In genomic region chr2:32530479-32530878, GRCm38 (mm10) we compare ENCODE assay signal across 16 mouse cellular contexts. TPM values are rescaled to one million over a fixed set of nuclear protein-coding genes. Genes with fewer than 3 reads are reported as not detected.
"Had no signal": no experiment of that assay in that cellular context is flagged by ENCODE, and none has a peak within 500 bp of the region (broad histone marks: within the 10 kb centered on the region; RNA-seq: fewer than 3 reads in every experiment).

No protein-coding gene starts in this region.

- H3K4me3 ChIP-seq: limb, embryonic 15.5 days; liver, embryonic 12.5 days; megakaryocyte, embryonic 14.5 days; midbrain, embryonic 12.5 days; myocyte had no signal

- H3K36me3 ChIP-seq: limb, embryonic 15.5 days; liver, embryonic 12.5 days; midbrain, embryonic 12.5 days had no signal

- H3K27me3 ChIP-seq: limb, embryonic 15.5 days had no signal

- H3K9me3 ChIP-seq: limb, embryonic 15.5 days; liver, embryonic 12.5 days; megakaryocyte, embryonic 14.5 days; midbrain, embryonic 12.5 days had no signal

- H3K4me2 ChIP-seq: limb, embryonic 15.5 days; liver, embryonic 12.5 days; lung, embryonic 14.5 days; midbrain, embryonic 12.5 days had no signal

- DNase-seq: layer of hippocampus, adult 9-11 months; layer of hippocampus, postnatal 36 days; lung, embryonic 14.5 days; lung, postnatal 10 days; lung, postnatal 4 days; right cerebral cortex, postnatal 4 days; thymus, postnatal 4 days had no signal

- H3K27ac ChIP-seq: limb, embryonic 15.5 days; liver, embryonic 12.5 days; midbrain, embryonic 12.5 days had no signal

- H3K9ac ChIP-seq: limb, embryonic 15.5 days; liver, embryonic 12.5 days; lung, embryonic 14.5 days; midbrain, embryonic 12.5 days had no signal

- ATAC-seq: liver, embryonic 12.5 days had no signal

RNA-seq across cellular contexts. Expression of gene Pip5kl1, which starts 44.1 kb away (rescaled TPM):
- polyA plus RNA-seq: liver, embryonic 12.5 days; liver, embryonic 16.5 days had no signal

RNA-seq across cellular contexts. Expression of gene 9430097D07Rik, which starts 45.0 kb away (rescaled TPM):
- total RNA-seq: neutrophil, adult 5-6 weeks had no signal
- polyA plus RNA-seq: limb, embryonic 15.5 days; liver, embryonic 12.5 days; lung, embryonic 14.5 days; spleen, adult 2 months; thymus, postnatal 0 days had no signal
